Mouse (Mus musculus): ENCODE measurements around the gene Dlk2. TPM values are rescaled to one million over a fixed set of nuclear protein-coding genes. Genes with fewer than 3 reads are reported as not detected.
A peak's percentile ranks its signal among the peaks of the same experiment; 100 is the strongest.

Dlk2 gene
- 0.35 and 0.47 TPM in 2 replicates for polyA plus RNA-seq (2015; fragmentation: Nextera tagmentation; extraction: Ambion mirVana)

DNA sequence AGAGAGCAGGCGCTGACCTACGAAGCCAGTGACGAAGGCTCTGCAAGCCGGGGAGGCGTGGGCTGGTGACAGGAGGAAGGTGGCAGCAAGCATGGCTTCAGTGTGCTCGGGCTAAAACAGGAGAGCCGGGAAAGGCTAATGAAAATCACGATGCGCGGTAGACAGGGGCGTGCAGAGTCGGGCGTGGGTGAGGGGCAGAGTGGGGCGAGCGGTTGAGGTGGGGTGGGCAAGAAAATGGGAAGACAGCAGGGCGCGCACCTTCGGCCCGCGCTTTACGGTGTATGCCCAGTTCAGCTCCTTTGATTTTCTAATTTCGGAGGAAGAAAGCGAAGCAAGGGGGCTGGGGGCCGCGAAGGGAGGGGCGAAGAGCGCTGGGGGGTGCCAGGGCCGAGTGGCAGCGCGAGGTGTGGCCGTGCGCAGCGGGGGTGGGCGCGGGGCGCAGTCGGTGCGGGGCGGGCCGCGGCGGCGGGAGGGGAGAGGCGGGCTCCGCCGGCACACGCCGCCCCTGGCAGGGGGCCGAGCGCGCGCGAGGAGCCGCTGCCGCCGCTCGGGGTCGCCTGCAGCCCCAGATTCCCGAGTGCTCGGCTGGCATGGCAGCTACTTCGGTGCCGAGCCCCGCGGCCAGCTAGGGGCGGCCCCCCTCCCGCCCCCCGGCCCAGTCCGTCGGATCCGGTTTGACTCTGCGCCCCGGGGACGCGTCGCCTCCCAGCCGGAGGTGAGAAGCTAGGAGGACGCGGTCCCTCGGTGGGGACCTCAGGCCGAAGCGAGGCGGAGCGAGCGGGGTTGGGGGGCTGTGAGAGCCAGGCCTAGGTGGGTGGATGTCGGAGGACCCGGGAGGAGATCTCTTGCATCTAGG lies at the start of gene Dlk2:
Gene Dlk2 (plus strand): TSS at position 58 of the 856 bp plus-strand sequence.
- ATAC-seq (ENCODE audit: extremely low read depth, insufficient number of reproducible peaks, low FRiP score, low TSS enrichment), result peak; percentile 51

GRCm38 (mm10) chr17:46247512-46248188 lies 49.6 kb upstream of the Dlk2 start, which contains the start of the genes Polr1c and Yipf3:
Gene Polr1c, minus strand, starts transcription at chr17:46248054.
Gene Yipf3, plus strand, starts transcription at chr17:46248080.
- under 1% methylated on average over 53 of the region's 53 CpGs for WGBS
- H3K4me1 ChIP-seq, result peaks cover 28% of the 10 kb centered on the region
- H3K27me3 ChIP-seq (replicated peaks), result no peaks in the 10 kb centered on the region
- peak within 1 kb of the TSS; percentile 82 for H3K27ac ChIP-seq (replicated peaks)
- peak within 1 kb of the TSS; percentile 91 for H3K4me3 ChIP-seq
- peak; percentile 86 for ATAC-seq (ENCODE audit: extremely low read depth, insufficient number of reproducible peaks, low FRiP score, low TSS enrichment)
- H3K9me3 ChIP-seq, result no peaks in the 10 kb centered on the region
- H3K9ac ChIP-seq, result peak within 1 kb of the TSS; percentile 97
- peak within 1 kb of the TSS; percentile 76 for H3K4me2 ChIP-seq
- peaks cover 79% of the 10 kb centered on the region for H3K36me3 ChIP-seq

More for the DNA sequence above, at the start of gene Dlk2:
- peaks cover 86% of the 10 kb centered on the region for H3K27me3 ChIP-seq (replicated peaks)
- no peak within 1 kb of the TSS for H3K27ac ChIP-seq (replicated peaks)
- H3K36me3 ChIP-seq, result no peaks in the 10 kb centered on the region
- H3K9ac ChIP-seq, result peak within 1 kb of the TSS; percentile 80
- WGBS, result under 1% methylated on average over 73 of the region's 86 CpGs
- no peaks in the 10 kb centered on the region for H3K9me3 ChIP-seq
- H3K4me3 ChIP-seq, result peak within 1 kb of the TSS; percentile 67
- H3K4me2 ChIP-seq, result peak within 1 kb of the TSS; percentile 100
- H3K4me1 ChIP-seq, result peaks cover 19% of the 10 kb centered on the region

DNA sequence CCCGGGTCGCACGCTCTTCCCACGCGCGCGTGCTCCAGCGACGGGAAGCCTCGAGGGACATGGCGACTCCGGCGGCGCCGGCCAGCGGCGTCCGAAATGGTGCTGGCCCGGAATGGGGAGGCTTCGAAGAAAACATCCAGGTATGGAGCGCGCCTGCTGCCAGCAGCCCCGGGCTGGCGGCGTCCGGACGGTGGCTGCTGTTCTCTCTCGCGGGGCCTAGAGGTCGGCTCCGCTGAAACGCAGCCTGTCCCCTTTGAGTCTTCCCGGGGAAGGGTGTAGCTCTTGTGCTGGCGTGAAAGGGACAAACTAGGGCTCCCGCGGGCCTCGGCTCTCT lies 49.1 kb upstream of the Dlk2 start:
- H3K4me1 ChIP-seq, result peaks cover 30% of the 10 kb centered on the region
- under 1% methylated on average over 37 of the region's 37 CpGs for WGBS
- H3K36me3 ChIP-seq, result peaks cover 75% of the 10 kb centered on the region
- peak overlapping the region; percentile 82 for H3K27ac ChIP-seq (replicated peaks)
- no peaks in the 10 kb centered on the region for H3K27me3 ChIP-seq (replicated peaks)
- peak overlapping the region; percentile 97 for H3K9ac ChIP-seq
- H3K4me2 ChIP-seq, result peak overlapping the region; percentile 76
- H3K9me3 ChIP-seq, result no peaks in the 10 kb centered on the region
- ATAC-seq (ENCODE audit: extremely low read depth, insufficient number of reproducible peaks, low FRiP score, low TSS enrichment), result no peak
- H3K4me3 ChIP-seq, result peak overlapping the region; percentile 91

DNA sequence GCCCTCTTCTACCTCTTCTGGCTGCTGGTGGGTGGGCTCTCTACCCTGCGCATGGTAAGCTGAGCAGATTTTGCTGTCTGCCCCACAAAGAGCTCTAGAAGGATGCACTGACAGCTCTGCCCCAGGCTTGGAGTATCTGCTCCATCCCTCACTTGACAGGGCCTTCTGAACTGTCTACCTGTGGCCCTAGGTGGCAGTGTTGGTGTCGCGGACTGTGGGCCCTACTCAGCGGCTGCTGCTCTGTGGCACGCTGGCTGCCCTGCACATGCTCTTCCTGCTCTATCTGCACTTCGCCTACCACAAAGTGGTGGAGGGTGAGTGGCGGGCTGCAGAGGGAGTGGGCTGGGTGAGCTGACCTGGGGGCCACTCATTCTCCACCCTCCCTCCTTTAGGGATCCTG lies 46.0 kb upstream of the Dlk2 start:
- Histone ChIP-seq H3K9ac (no peak overlapping the region), H3K27ac (replicated peaks) (no peak overlapping the region), H3K36me3 (peaks cover 45% of the 10 kb centered on the region), H3K4me3 (no peak overlapping the region), H3K9me3 (no peaks in the 10 kb centered on the region), H3K27me3 (replicated peaks) (peaks cover 20% of the 10 kb centered on the region), H3K4me1 (peaks cover 42% of the 10 kb centered on the region), H3K4me2 (no peak overlapping the region)
- 77% methylated on average over 7 of the region's 7 CpGs for WGBS
- no peak for ATAC-seq (ENCODE audit: extremely low read depth, insufficient number of reproducible peaks, low FRiP score, low TSS enrichment)

DNA sequence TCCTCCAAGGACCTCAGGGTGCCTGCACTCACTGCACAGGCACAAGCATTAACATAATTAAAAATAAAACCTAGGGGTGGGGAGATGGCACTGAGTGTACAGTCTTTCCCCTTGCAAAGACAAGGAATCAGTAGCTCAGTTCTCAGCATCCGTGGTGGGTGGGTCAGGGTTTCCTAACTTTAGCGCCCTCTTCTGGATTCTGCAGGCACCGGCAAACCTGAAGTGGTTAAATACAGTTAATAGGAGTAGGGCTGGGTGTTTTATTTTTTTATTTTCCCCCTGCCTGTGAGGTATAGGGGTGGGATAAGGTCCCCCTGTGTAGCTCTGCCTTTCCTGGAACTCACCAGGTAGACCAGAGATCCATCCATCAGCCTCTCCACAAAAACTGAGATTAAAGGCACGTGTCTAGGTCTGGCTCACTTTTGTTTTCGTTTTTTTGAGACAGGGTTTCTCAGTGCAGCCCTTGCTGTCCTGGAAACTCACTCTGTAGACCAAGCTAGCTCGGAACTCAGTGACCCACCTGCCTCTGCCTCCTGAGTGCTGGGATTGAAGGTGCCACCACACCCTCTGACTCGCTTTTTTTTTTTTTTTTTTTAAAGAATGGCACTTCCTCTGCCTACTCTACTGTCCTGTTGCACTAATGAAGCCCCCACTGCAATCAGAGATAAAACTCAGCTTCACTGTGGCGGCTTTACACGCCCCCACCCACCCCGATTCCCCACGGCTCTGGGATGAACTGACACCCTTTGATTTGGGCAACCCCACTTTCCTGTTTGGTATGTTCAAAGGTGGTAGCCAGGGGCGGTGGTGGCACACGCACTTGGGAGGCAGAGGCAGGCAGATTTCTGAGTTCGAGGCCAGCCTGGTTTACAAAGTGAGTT lies 44.4 kb upstream of the Dlk2 start:
- Histone ChIP-seq H3K4me3 (peak overlapping the region; percentile 71), H3K4me2 (peak overlapping the region; percentile 100), H3K9ac (0 out of 2 replicates have a peak overlapping the region, but pooled peaks have one; percentile 79), H3K9me3 (no peaks in the 10 kb centered on the region), H3K27ac (replicated peaks) (no peak overlapping the region), H3K27me3 (replicated peaks) (peaks cover 28% of the 10 kb centered on the region), H3K36me3 (peaks cover 55% of the 10 kb centered on the region), H3K4me1 (peaks cover 30% of the 10 kb centered on the region)
- WGBS, result 54% methylated on average over 14 of the region's 14 CpGs
- ATAC-seq (ENCODE audit: extremely low read depth, insufficient number of reproducible peaks, low FRiP score, low TSS enrichment), result no peak

DNA sequence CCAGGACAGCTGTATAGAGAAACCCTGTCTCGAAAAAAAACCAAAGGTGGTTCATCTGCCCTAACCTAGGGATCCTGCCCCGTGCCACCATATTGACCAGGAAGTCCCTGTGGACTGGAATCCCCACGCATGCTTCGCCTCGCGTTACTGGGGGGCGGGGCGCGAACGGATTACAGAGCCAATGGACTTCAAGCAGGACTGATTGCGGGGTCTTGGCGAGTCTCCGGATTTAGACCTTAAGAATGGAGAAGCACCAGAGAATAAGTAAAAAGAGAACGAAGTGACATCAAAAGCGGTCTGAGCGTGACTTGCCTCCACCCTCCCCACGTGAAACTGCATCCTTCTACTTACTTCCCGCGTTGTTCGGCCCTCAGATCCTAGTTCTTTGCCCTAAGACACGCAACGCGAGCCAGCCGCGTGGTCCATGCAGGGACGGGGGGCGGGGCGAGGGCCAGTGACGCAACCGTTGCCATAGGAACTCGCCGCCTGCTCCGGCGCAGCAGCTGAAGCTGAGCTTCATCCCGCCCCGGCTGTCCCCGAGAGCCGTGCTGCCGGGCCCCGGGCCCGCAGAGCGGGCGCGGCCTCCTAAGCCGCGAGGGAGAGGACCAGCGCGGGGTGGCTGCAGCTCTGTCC lies 43.7 kb upstream of the Dlk2 start, which contains the start of gene Lrrc73:
Gene Lrrc73 (plus strand): TSS at position 80 of the 633 bp plus-strand sequence.
- H3K36me3 ChIP-seq, result peaks cover 62% of the 10 kb centered on the region
- peaks cover 28% of the 10 kb centered on the region for H3K27me3 ChIP-seq (replicated peaks)
- H3K9ac ChIP-seq, result peak within 1 kb of the TSS; percentile 79
- peak within 1 kb of the TSS; percentile 100 for H3K4me2 ChIP-seq
- no peak within 1 kb of the TSS for H3K27ac ChIP-seq (replicated peaks)
- no peaks in the 10 kb centered on the region for H3K9me3 ChIP-seq
- peak; percentile 78 for ATAC-seq (ENCODE audit: extremely low read depth, insufficient number of reproducible peaks, low FRiP score, low TSS enrichment)
- peak within 1 kb of the TSS; percentile 71 for H3K4me3 ChIP-seq
- WGBS, result 2% methylated on average over 47 of the region's 48 CpGs
- H3K4me1 ChIP-seq, result peaks cover 27% of the 10 kb centered on the region

- H3K4me1 ChIP-seq, result peaks cover 26% of the 10 kb centered on the region
- no peak overlapping the region for H3K27ac ChIP-seq (replicated peaks)
- H3K9ac ChIP-seq, result peak overlapping the region; percentile 79
- peak overlapping the region; percentile 71 for H3K4me3 ChIP-seq
- H3K9me3 ChIP-seq, result no peaks in the 10 kb centered on the region
- H3K4me2 ChIP-seq, result peak overlapping the region; percentile 100
- peaks cover 28% of the 10 kb centered on the region for H3K27me3 ChIP-seq (replicated peaks)
- ATAC-seq (ENCODE audit: extremely low read depth, insufficient number of reproducible peaks, low FRiP score, low TSS enrichment), result 0 out of 2 replicates have a peak, but pooled peaks have one; percentile 1
- under 1% methylated on average over 54 of the region's 54 CpGs for WGBS
- peaks cover 65% of the 10 kb centered on the region for H3K36me3 ChIP-seq
Measured at GRCm38 (mm10) chr17:46254106-46254505, 43.1 kb upstream of the Dlk2 start.

GRCm38 (mm10) chr17:46255147-46255546 lies 42.1 kb upstream of the Dlk2 start:
- Histone ChIP-seq H3K4me3 (peak overlapping the region; percentile 71; the same call in 1 of the 2 replicates), H3K27ac (replicated peaks) (no peak overlapping the region), H3K36me3 (peaks cover 65% of the 10 kb centered on the region), H3K4me1 (peaks cover 24% of the 10 kb centered on the region), H3K9ac (no peak overlapping the region), H3K9me3 (no peaks in the 10 kb centered on the region), H3K27me3 (replicated peaks) (peaks cover 28% of the 10 kb centered on the region), H3K4me2 (peak overlapping the region; percentile 100)
- no peak for ATAC-seq (ENCODE audit: extremely low read depth, insufficient number of reproducible peaks, low FRiP score, low TSS enrichment)
- 21% methylated on average over 6 of the region's 6 CpGs for WGBS

DNA sequence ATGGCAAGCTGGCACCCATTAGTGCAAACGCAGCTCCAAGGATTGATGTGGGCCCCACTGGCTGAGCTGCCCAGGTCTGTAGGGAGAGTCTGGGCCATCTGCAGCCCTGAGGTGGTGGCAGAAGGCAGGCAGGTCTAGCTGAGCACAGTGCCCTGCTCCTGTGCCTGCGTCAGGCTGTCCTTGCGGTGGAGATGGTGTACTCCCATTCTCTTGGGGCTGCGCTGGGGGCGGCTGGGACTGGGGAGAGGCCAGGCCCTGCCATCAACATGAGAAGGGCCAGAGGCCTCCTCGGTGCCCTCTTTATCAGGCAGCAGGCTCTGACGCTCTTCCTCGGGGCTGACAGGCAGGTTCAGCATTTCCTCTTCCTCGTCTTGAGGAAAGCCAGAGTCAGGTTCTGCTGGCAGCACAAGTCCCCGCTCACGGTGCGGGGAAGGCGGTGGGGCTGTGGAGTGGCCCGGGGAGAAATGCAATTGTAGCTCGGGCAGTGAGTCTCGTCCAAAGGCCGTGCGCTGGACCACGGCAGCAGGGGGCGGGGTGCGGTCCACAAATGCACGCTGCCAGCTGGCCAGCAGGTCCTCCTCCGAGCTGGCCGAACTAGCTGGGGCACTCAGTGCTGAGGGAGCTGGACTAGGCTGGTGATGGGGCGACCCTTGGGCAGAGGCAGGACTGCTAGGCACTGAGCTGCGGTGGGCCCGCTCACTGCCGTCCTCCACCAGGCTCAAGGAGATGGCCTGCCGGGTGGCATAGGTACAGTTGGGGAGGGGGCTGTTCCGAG lies 38.8 kb upstream of the Dlk2 start:
- Histone ChIP-seq H3K9me3 (no peaks in the 10 kb centered on the region), H3K4me2 (no peak overlapping the region), H3K36me3 (peaks cover 73% of the 10 kb centered on the region), H3K27me3 (replicated peaks) (peaks cover 28% of the 10 kb centered on the region), H3K4me3 (no peak overlapping the region), H3K9ac (no peak overlapping the region; the same call in 1 of the 2 replicates), H3K27ac (replicated peaks) (peak overlapping the region; percentile 70), H3K4me1 (peaks cover 15% of the 10 kb centered on the region)
- no peak for ATAC-seq (ENCODE audit: extremely low read depth, insufficient number of reproducible peaks, low FRiP score, low TSS enrichment)
- 71% methylated on average over 30 of the region's 30 CpGs for WGBS

DNA sequence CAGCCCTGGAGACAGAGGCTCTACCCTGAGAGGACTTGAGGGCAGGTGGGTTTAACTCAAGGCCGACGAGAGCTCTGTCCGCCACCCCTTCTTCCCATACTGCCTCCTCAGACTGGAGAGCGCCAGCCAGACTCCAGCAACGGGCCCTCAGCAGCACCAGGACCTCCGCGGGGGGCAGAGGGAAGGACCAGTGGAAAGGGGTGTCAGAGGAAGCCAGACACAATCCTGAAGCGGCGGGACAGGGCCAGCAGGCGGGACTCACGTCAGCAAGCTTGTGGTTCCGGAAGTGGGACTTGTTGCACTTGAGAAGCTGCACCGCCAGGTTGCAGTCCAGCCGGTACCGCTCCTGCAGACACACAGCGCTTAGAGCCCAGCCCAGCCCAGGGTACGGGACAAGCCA lies 37.5 kb upstream of the Dlk2 start:
- H3K4me3 ChIP-seq, result no peak overlapping the region
- H3K4me1 ChIP-seq, result peaks cover 7% of the 10 kb centered on the region
- no peak overlapping the region for H3K4me2 ChIP-seq
- peaks cover 85% of the 10 kb centered on the region for H3K36me3 ChIP-seq
- no peak overlapping the region for H3K9ac ChIP-seq
- no peaks in the 10 kb centered on the region for H3K9me3 ChIP-seq
- H3K27ac ChIP-seq (replicated peaks), result 0 out of 2 replicates have a peak overlapping the region, but pooled peaks have one; percentile 24
- 87% methylated on average over 17 of the region's 17 CpGs for WGBS
- no peak for ATAC-seq (ENCODE audit: extremely low read depth, insufficient number of reproducible peaks, low FRiP score, low TSS enrichment)
- H3K27me3 ChIP-seq (replicated peaks), result peaks cover 22% of the 10 kb centered on the region

Measured in heart, embryonic 13.5 days (tissue).